Mouse (Mus musculus): ENCODE measurements at regions not wholly inside any gene's neighbourhood (a gene's known extent, or its start where the extent isn't known, plus 50 kb on each side); places are given as distances from the start of the nearest gene placed in this dataset.
"Not testable (repeated sequence)": the region's sequence is repeated elsewhere in the genome, so short reads cannot be mapped to it uniquely, and the experiment has no call there.

DNA sequence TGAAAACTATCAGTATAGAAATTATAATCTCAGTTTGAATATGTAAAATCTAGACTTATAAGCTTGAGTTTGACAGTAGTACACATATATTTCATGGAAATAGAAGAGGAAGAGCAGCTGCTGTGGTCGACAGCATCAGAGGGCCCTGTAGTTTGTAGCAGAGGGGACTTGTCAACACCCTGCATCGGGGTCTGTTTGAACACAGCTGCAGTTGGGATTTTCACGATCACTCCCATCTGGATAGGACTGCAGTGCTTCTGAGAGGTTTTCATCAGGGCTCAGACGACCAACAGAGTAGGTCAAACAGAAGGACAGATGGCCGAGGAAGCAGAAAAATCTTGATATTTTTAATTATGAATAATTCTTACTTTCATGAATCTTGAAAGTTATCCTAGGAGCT is 523.8 kb downstream of the Tpm3-rs7 start:
- no peak overlapping the region for H3K27ac ChIP-seq
- no peak overlapping the region for H3K9ac ChIP-seq (replicated peaks; ENCODE audit: low read length)
- no peaks in the 10 kb centered on the region for H3K27me3 ChIP-seq (ENCODE audit: insufficient read depth, low read length)
- no peak overlapping the region for H3K4me2 ChIP-seq (ENCODE audit: low read depth, low read length)
- no peak overlapping the region for H3K4me3 ChIP-seq (ENCODE audit: low read length)
- H3K4me1 ChIP-seq (ENCODE audit: insufficient read depth, low read length): no peaks in the 10 kb centered on the region
- no peaks in the 10 kb centered on the region for H3K9me3 ChIP-seq (ENCODE audit: low read length)
- ATAC-seq (no peak), DNase-seq (ENCODE audit: low spot score) (no peak)
- WGBS: 81% methylated on average over 5 of the region's 5 CpGs
- TF ChIP-seq CTCF (IDR thresholded peaks at IDR 0.05; ENCODE audit: low read depth): no peak
- H3K36me3 ChIP-seq (ENCODE audit: insufficient read depth, low read length): no peaks in the 10 kb centered on the region

DNA sequence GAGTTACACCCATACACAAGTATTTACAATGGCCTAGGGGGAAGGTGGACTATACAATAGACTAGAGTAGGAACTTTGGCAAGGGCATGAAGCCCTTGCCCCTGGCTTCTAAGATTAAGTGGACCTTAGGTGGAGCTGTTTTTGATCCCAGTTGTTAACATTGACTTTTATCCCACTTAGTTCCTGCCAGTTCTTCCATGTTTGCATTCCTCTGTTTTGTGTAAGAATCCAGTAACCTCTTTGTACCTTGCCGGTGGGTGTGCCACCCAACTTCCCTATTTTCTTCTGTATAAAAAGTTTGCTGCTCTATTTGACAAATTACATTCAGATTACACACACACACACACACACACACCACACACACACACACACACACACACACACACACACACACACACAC is 533.4 kb downstream of the Tpm3-rs7 start:
- not testable (repeated sequence) for H3K27me3 ChIP-seq (ENCODE audit: insufficient read depth, low read length); H3K36me3 ChIP-seq (ENCODE audit: insufficient read depth, low read length); H3K4me1 ChIP-seq (ENCODE audit: insufficient read depth, low read length); DNase-seq (ENCODE audit: low spot score); H3K4me3 ChIP-seq (ENCODE audit: low read length); H3K4me2 ChIP-seq (ENCODE audit: low read depth, low read length); ATAC-seq; H3K9me3 ChIP-seq (ENCODE audit: low read length); H3K9ac ChIP-seq (replicated peaks; ENCODE audit: low read length); H3K27ac ChIP-seq
- WGBS: 96% methylated on average over 1 of the region's 1 CpGs

DNA sequence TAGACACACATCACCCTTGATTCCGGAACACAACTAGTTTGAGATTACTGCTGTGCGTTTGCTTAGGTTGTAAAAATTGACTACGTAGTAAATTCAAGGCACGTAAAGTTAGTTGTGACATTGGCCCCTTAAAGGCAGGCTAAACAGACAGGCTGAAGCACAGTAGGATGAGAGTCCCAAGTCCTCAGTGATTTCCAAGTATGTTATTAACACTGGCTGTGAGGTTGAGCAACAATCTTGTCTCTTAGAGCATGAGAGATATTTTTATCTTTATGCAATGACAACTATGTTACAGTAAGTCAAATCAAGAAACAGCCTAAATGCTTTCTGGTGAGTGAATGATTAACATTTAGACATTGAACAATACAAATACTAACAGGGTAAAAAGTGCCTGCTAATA is 538.6 kb downstream of the Tpm3-rs7 start:
- Histone ChIP-seq H3K9ac (replicated peaks; ENCODE audit: low read length) (no peak overlapping the region), H3K4me1 (ENCODE audit: insufficient read depth, low read length) (no peaks in the 10 kb centered on the region), H3K9me3 (ENCODE audit: low read length) (no peaks in the 10 kb centered on the region), H3K27me3 (ENCODE audit: insufficient read depth, low read length) (no peaks in the 10 kb centered on the region), H3K27ac (no peak overlapping the region), H3K4me2 (ENCODE audit: low read depth, low read length) (no peak overlapping the region), H3K36me3 (ENCODE audit: insufficient read depth, low read length) (no peaks in the 10 kb centered on the region), H3K4me3 (ENCODE audit: low read length) (no peak overlapping the region)
- no peak for DNase-seq (ENCODE audit: low spot score)
- no peak for ATAC-seq
- WGBS: 93% methylated on average over 4 of the region's 4 CpGs
- TF ChIP-seq CTCF (IDR thresholded peaks at IDR 0.05; ENCODE audit: low read depth): no peak

DNA sequence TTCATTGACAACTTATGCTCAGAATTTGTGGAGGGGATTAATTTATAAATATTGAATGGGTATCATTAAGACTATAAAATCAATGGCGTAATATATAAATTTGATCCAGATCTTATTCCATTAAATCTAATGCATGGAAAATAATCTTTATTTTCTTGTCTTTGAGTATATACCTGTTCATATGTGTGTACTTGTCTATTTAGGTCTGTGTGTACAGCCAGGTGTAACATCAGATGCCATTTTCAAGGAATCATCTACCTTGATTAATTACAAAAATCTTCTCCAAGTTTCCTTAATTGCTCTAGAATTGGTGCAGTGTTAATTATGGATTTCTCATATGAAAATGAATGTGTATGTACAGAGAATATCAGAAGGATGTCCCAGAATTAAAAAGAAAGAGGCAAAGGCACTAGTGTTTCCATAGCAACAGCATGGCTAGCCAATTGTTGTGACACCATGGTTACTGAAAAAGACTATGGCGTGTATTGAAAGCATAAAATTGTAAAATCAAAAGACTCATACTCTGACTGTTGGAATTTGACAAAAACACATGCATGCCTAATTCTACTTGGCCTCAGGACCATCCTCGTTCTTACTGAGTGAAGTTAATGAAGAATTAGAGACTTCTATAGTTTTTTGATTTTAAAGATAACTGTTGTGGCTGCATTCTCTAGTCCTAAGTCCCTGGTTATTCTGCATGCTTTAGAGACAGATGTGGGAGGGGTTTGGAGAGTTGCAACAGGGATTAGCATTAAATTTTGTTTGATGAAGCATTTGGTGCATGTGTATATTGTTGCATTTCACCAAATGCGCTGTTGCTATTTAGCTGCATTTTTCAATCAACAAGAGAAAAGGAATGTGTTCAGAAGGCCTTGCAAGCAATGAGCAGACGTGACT is 553.0 kb downstream of the Tpm3-rs7 start:
- DNase-seq (ENCODE audit: low spot score): peak; percentile 65
- Histone ChIP-seq H3K27ac (no peak overlapping the region), H3K27me3 (ENCODE audit: insufficient read depth, low read length) (no peaks in the 10 kb centered on the region), H3K4me1 (ENCODE audit: insufficient read depth, low read length) (no peaks in the 10 kb centered on the region), H3K4me2 (ENCODE audit: low read depth, low read length) (no peak overlapping the region), H3K4me3 (ENCODE audit: low read length) (no peak overlapping the region), H3K9ac (replicated peaks; ENCODE audit: low read length) (no peak overlapping the region), H3K9me3 (ENCODE audit: low read length) (no peaks in the 10 kb centered on the region), H3K36me3 (ENCODE audit: insufficient read depth, low read length) (no peaks in the 10 kb centered on the region)
- WGBS: 48% methylated on average over 5 of the region's 5 CpGs
- peak; percentile 64 for ATAC-seq
- TF ChIP-seq CTCF (IDR thresholded peaks at IDR 0.05; ENCODE audit: low read depth): no peak

DNA sequence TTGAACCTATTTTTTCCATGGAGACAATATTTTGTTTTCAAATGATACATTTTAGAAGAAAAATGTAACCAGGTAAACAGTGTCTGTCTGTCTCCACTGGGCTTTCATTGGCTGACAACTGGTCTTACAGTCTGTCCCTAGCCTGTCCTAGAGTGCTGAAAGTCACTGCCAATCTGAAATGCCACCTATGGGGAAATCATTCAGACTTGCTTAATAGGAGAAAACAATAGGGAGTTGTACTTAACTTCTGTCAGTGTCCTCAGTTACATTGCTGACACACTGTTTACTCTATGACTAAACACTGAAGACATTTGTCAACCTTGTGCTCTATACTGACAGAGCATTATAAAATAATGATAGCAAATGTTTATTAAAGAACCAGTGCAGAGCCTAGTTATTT is 569.2 kb downstream of the Tpm3-rs7 start:
- no peak for TF ChIP-seq CTCF (IDR thresholded peaks at IDR 0.05; ENCODE audit: low read depth)

DNA sequence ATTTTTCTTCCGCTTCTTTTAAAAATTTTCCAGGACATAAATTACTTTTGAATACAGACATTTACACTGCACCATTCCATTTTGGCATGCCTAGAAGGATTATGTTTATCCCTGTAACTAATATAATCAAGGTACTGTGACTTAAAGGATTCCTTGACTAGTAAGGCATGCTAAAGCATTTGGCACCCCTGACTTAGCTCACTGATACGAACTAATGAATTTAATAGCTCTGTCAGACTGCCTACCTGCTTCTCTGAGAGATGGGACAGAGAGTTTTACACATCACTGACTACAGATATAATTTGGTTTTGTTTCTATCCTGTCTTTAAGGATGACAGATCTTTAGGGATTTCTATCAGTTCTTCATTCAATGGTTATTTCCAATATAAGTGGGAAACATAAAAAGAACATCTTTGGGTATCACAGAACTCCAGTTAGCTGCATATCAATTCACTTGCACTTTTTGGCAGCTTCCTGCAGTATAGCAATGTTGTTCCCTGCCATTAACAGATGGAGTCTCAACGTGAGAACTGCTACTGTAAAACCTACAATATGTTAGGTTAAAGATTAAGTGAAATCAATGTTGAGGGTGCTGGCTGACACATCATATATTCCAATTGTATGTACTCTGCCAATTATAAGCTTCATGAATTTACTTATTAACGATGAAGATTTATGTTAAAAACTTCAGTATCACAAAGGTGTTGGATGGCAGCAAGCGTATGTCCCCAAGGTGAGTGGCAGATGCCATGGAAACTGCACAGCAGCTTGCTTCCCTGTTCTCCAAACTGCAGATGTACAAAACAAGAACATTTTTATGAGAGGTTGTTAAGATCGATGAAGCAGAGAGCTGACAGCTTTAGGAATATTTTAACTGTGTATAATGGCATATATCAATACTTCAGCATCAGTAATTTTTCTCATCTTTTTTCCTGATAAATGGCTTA is 572.8 kb downstream of the Tpm3-rs7 start:
- TF ChIP-seq CTCF (IDR thresholded peaks at IDR 0.05; ENCODE audit: low read depth): no peak
- no peaks in the 10 kb centered on the region for H3K9me3 ChIP-seq (ENCODE audit: low read length)
- peak; percentile 58 for DNase-seq (ENCODE audit: low spot score)
- peak; percentile 62; the same call in 1 of the 2 replicates for ATAC-seq
- no peaks in the 10 kb centered on the region for H3K4me1 ChIP-seq (ENCODE audit: insufficient read depth, low read length)
- no peak overlapping the region for H3K27ac ChIP-seq
- no peaks in the 10 kb centered on the region for H3K27me3 ChIP-seq (ENCODE audit: insufficient read depth, low read length)
- H3K4me2 ChIP-seq (ENCODE audit: low read depth, low read length): no peak overlapping the region
- H3K36me3 ChIP-seq (ENCODE audit: insufficient read depth, low read length): no peaks in the 10 kb centered on the region
- no peak overlapping the region for H3K4me3 ChIP-seq (ENCODE audit: low read length)
- no peak overlapping the region for H3K9ac ChIP-seq (replicated peaks; ENCODE audit: low read length)
- 58% methylated on average over 6 of the region's 6 CpGs for WGBS

More for the DNA sequence above, 569.2 kb downstream of the Tpm3-rs7 start:
- Histone ChIP-seq H3K27me3 (ENCODE audit: insufficient read depth, low read length) (no peaks in the 10 kb centered on the region), H3K9me3 (ENCODE audit: low read length) (no peaks in the 10 kb centered on the region), H3K27ac (no peak overlapping the region), H3K4me2 (ENCODE audit: low read depth, low read length) (no peak overlapping the region), H3K4me1 (ENCODE audit: insufficient read depth, low read length) (no peaks in the 10 kb centered on the region), H3K36me3 (ENCODE audit: insufficient read depth, low read length) (no peaks in the 10 kb centered on the region), H3K4me3 (ENCODE audit: low read length) (no peak overlapping the region), H3K9ac (replicated peaks; ENCODE audit: low read length) (no peak overlapping the region)
- no peak for DNase-seq (ENCODE audit: low spot score)
- ATAC-seq: no peak
